Mouse (Mus musculus) macrophage (primary cell): ENCODE results near the gene Cdh8. TPM values are rescaled to one million over a fixed set of nuclear protein-coding genes. Genes with fewer than 3 reads are reported as not detected.

Experiments
- H3K27ac ChIP-seq: fragments of 350-480 bp; formaldehyde crosslinking; 2 replicates; pipeline ENCODE4 v1.9.0; 2021
- H3K36me3 ChIP-seq: fragments of 350-480 bp; formaldehyde crosslinking; 2 replicates; pipeline ENCODE4 v1.9.0; 2021; ENCODE audit errors: inconsistent target
- H3K4me3 ChIP-seq: fragments of 350-480 bp; formaldehyde crosslinking; 2 replicates; pipeline ENCODE4 v1.9.0; 2021; ENCODE audit errors: inconsistent target
- H3K79me2 ChIP-seq: fragments of 350-480 bp; formaldehyde crosslinking; 2 replicates; pipeline ENCODE4 v1.9.0; 2021; ENCODE audit errors: inconsistent target
- WGBS: methylation state at CpG from one replicate; pipeline ENCODE4 v1.1.7; 2026; ENCODE audit warnings: inconsistent platforms; ENCODE audit not compliant: missing documents; 5-methylcytosine and 5-hydroxymethylcytosine counted together
- polyA plus RNA-seq: library from polyadenylated mRNA; stranded (reverse); fragments of 250-400 nt; gene quantifications from 3 replicates; pipeline ENCODE4 v1.2.4, GENCODE M21; 2018; ENCODE audit warnings: inconsistent platforms
- total RNA-seq, 78 experiments: library from RNA; depleted of rRNA; stranded (reverse); fragments of 250-400 nt; gene quantifications; 1 replicate in 9 of 78; 2 replicates in 24 of 78; 3 replicates in 43 of 78; 4 replicates in 2 of 78; pipeline ENCODE4 v1.2.4; 2018; ENCODE audit warnings: inconsistent platforms in 56 of 78

Cdh8 gene
- total RNA-seq (2018; cell fraction: chromatin; rRNA removed), result under 1 TPM in 1 of 26 experiments, not detected in 25; 0.70 TPM
- total RNA-seq (2018; cell fraction: cytosol; rRNA removed), result not detected
- not detected for total RNA-seq (2018; cell fraction: nucleus; rRNA removed)
- not detected in 3 replicates for polyA plus RNA-seq

DNA sequence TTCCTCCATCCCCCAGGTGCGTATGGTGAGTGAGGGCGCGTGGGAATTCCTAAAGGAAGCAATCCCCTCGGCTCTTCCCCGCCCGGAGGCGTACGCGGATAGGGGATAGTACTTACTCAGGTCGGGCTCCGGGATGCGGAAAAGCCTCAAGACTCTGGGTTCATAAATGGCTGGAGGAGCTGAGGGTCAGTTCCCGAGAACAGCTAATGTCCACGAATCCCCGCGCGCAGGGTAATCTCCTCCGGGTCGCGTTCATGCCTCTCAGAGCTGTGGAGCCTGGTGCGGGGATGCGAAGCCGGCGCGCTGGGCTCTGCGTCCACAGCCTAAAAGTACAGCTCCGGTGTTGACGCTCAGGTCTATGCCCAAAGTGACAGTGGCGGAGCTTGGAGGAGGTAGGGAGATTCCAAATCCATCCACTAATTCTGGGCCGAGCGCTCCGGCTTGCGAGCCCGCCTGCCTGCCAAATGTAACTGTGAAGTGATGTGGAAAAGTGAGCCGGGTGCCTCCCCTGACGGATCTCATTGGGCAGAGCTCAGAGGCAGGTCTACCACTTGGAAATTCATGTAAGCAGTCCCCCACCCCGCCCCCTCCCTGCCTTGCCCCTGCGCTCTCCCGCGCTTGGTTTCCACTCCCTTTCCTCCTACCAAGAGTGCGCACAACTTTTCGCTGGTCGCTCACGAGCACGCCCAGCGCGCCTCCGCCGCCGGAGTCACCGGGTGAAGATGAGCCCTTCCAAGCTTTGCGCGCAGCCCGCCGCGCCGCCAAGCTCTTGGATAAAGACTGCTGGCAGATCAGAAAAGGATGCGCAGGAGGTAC is at the start of gene Cdh8:
Cdh8 (minus strand) TSS at position 506 of the 816 bp plus-strand sequence.
- Histone ChIP-seq H3K4me3 (no peak within 1 kb of the TSS), H3K36me3 (no peaks in the 10 kb centered on the region), H3K27ac (no peak within 1 kb of the TSS), H3K79me2 (no peaks in the 10 kb centered on the region)
- WGBS, result 9% methylated on average over 58 of the region's 58 CpGs

DNA sequence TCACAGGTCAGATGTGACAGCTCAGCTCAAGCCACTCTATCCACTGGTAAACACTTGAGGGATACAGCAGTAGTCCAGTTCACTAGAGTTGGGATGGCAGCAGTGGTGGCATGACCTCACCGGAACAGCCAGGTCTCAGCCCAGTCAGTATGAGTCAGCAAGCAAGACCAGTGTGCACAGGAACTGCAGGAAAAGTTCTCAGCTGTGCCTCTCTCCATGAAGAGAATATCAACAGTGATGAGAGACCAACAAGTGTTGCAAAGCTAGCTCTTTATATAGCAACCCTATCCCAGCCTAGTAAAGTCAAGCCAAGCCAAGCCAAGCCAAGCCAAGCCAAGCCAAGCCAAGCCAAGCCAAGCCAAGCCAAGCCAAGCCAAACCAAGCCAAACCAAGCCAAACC is 30.2 kb upstream of the Cdh8 start:
- H3K79me2 ChIP-seq, result no peaks in the 10 kb centered on the region
- WGBS, result 80% methylated on average over 1 of the region's 1 CpGs

DNA sequence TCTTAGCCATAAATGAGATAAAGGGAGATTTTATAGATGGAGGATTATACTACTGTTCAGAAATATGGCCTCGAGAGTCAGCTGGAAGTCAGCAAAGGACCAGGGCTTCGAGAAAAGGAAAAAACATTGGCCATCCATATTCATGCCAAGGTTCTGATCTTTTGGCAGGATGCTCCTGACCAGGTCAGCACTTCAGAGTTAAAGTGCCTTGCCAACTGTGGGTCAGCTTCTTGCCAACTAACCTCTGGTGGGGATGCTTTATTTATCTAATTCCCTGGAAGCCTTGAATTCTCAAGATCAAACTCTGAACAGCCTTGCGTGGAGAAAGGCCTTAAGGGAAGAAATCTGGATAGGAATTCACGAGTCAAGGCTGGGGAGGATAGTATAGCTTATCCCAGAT is 9.6 kb upstream of the Cdh8 start:
- Histone ChIP-seq H3K36me3 (no peaks in the 10 kb centered on the region), H3K4me3 (no peak overlapping the region), H3K27ac (no peak overlapping the region), H3K79me2 (no peaks in the 10 kb centered on the region)
- 64% methylated on average over 4 of the region's 4 CpGs for WGBS

More for the DNA sequence above, 30.2 kb upstream of the Cdh8 start:
- H3K36me3 ChIP-seq, result no peaks in the 10 kb centered on the region
- H3K4me3 ChIP-seq, result no peak overlapping the region
- no peak overlapping the region for H3K27ac ChIP-seq

DNA sequence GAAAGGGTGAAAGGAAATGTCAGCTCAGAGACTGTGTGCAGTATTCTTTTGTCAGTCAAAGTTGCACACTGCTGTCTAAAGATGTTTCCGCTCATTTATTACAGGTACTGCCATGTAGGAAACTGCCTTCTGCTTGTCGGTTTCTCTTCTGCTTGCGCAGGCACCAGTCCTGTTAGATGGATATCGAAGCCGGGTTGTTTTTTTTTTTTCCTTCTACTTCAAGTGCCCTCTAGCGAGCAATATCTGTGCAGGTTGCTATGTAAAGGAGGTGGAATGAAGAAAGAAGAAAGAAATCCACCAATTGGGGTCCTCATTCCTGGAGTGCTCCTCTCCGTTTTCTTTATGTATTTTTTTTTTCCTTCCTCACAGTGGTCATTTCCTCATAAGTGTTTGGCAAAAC is 5.2 kb upstream of the Cdh8 start:
- 37% methylated on average over 7 of the region's 7 CpGs for WGBS
- no peaks in the 10 kb centered on the region for H3K79me2 ChIP-seq
- no peak overlapping the region for H3K4me3 ChIP-seq
- no peak overlapping the region for H3K27ac ChIP-seq
- no peaks in the 10 kb centered on the region for H3K36me3 ChIP-seq

DNA sequence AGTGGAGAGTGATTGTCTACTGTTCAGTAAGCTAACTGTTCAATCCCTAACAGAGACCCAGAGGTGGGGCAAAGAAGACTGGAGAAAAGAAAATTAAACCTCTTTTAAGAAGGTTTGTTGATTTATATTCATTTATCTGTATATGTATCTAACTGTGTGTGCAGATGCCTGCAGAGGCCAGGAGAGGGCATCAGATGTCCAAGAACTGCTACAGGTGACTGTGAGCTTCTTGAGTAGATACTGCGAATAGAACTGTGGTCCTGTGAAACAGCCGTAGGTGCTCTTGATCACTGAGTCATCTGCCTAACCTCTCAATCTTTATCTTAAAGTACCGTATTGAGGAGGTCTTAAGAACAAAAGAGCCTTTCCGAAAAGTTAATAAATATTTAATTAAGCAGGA is 3.5 kb upstream of the Cdh8 start:
- no peak overlapping the region for H3K27ac ChIP-seq
- no peak overlapping the region for H3K4me3 ChIP-seq
- 78% methylated on average over 4 of the region's 4 CpGs for WGBS
- no peaks in the 10 kb centered on the region for H3K36me3 ChIP-seq
- H3K79me2 ChIP-seq, result no peaks in the 10 kb centered on the region

DNA sequence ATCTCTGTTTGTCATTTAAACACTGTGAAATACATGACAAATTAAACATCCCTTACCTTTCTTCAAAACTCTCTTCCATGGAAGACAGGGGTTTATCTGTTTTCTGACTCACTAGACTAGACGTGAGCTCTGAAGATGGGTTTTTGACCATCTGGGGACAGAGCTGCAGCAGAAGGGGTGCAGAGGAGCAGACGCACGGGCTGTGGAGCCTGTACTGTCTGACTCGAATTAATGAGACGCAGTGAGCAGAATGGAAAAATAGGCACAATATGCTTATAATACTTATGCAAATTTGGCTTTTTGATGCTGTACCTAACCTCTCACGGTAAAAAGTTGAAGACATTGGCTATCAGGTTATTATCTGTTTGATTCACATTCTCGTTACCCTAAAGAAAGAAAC is 1.2 kb upstream of the Cdh8 start:
- Histone ChIP-seq H3K36me3 (no peaks in the 10 kb centered on the region), H3K27ac (no peak overlapping the region), H3K4me3 (no peak overlapping the region), H3K79me2 (no peaks in the 10 kb centered on the region)
- 54% methylated on average over 7 of the region's 7 CpGs for WGBS

DNA sequence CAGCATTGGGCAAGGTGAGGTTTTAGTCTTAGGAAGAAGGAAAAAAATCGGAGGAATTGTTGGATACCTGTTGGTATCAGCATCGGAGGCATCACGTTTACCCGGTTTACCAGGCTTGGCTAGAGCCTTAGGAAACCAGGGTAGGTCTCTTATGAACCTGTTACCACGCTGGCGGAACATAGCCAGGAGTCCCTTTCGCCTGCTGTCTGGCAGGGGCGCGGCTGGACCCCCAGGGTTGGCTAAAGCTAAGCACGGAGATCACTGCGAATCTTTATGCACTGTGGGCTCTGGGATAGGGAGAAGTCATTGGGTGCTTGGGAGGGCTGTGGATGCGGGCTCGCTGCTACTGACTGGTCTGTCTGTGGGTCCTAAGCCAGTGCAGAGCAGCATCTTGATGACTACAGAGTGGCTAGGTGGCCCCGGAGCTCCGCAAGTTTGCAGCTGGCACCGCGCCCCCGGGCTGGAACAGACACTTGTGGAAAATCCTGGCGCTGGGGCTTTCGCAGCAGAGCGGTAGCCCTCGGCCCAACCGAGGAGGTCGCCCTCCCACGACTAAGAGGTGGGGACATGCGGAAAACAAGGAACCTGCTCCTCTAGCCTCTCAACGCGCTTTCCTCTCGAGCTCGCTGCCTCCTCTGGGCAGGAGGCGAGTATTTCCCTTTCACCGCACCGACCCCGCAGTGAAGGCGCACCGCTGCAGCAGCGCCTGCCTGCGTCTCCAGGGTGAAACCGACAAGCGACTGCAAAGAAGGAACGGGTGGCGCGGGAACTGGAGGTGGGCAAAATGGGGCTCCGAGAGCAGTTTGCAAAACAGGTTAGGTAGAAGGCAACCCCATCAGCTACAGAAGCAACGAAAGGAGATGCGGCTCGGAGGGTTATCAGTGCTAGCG is 950 bp downstream of the Cdh8 start:
- H3K79me2 ChIP-seq, result no peaks in the 10 kb centered on the region
- H3K4me3 ChIP-seq, result no peak overlapping the region
- H3K27ac ChIP-seq, result no peak overlapping the region
- no peaks in the 10 kb centered on the region for H3K36me3 ChIP-seq
- WGBS, result 10% methylated on average over 48 of the region's 48 CpGs

DNA sequence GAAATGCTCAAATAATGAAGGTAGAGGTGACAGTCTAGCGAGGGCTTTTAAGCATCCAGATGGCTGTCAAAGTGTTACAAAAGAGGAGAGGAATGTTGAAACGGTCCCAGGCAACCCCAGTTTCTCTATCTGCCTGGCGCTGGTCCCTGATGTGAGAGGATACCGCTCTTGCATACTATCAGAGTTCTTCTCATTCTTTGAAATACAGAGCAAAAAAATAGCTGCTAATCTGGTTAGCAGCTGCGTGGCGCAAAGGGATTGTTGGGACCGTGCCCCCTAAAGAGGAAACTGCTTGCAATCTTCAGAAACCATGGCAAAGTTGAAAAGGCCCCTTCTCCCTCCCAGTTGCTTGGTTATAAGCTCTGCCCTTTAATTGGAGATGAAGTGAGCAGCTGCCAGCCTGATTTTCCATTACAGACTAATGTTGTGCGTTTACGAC is 1.8 kb downstream of the Cdh8 start:
- WGBS, result 21% methylated on average over 9 of the region's 9 CpGs
- H3K79me2 ChIP-seq, result no peaks in the 10 kb centered on the region
- H3K36me3 ChIP-seq, result no peaks in the 10 kb centered on the region
- no peak overlapping the region for H3K4me3 ChIP-seq
- no peak overlapping the region for H3K27ac ChIP-seq

DNA sequence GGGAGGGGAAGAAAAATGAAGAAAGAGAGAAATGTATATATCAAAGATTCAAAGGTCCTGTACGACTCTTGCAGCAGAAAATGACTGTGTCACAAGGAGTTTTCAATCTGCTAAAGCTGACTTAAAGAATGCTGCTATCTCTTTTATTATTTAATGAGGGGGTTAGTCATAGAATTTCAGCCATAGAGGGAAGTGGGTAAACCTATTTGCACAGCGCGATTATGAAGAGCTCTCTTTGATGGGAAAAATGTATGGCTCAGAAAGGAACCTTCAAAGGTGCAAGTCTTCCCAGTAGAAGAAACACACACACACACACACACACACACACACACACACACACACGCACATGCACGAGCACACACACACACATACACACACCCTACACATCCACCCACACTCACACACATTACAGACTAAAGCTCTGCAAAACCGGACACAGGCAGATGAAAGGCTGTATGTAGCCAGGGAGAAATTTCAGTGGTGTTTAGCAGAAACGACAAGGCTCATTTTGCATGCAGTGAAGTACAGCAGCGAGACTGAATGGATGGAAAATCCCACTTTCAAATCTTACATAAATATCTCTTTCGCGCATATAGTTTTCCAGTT is 2.3 kb downstream of the Cdh8 start:
- Histone ChIP-seq H3K4me3 (no peak overlapping the region), H3K36me3 (no peaks in the 10 kb centered on the region), H3K27ac (no peak overlapping the region), H3K79me2 (no peaks in the 10 kb centered on the region)
- WGBS, result 43% methylated on average over 8 of the region's 10 CpGs

DNA sequence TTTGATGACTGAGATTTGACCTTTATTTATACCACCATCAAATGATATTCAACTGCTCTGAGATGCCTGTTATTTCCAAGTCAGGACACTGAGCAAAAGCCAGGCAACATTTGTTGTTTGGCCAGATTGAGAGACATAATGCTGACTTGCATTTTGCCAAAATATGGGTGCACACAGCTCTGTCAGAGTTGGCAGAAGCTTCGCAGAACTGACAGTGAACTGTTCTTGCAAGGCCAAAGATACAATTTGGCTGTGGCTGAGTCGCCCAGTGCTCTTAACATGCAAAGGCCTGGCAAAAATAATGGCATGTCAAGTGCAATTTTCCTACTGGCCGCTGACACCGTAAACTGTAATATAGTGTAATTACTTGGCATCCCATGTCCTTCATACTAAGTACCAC is 22.4 kb downstream of the Cdh8 start:
- no peaks in the 10 kb centered on the region for H3K36me3 ChIP-seq
- no peak overlapping the region for H3K27ac ChIP-seq
- no peak overlapping the region for H3K4me3 ChIP-seq
- WGBS, result 81% methylated on average over 4 of the region's 4 CpGs
- H3K79me2 ChIP-seq, result no peaks in the 10 kb centered on the region

DNA sequence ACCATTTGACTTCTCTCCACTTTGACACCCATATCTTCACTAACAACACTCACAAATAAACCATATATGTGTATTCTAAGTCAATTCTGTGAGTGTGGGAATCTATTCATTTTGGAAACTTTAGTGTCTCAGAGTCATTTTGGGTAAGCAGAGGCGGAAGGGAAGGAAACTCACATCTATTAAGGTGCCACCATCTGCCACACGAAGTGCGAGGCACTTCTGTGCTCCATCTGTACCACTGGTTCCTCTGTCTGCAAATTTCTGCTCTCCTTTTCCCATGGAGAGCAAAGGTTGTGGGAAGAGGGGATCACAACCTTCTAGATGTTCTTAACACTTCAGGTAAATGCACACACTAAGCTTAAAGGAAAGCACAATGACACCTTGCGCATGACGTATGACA is 46.2 kb downstream of the Cdh8 start:
- Histone ChIP-seq H3K4me3 (no peak overlapping the region), H3K27ac (no peak overlapping the region), H3K79me2 (no peaks in the 10 kb centered on the region), H3K36me3 (no peaks in the 10 kb centered on the region)
- 83% methylated on average over 5 of the region's 5 CpGs for WGBS

DNA sequence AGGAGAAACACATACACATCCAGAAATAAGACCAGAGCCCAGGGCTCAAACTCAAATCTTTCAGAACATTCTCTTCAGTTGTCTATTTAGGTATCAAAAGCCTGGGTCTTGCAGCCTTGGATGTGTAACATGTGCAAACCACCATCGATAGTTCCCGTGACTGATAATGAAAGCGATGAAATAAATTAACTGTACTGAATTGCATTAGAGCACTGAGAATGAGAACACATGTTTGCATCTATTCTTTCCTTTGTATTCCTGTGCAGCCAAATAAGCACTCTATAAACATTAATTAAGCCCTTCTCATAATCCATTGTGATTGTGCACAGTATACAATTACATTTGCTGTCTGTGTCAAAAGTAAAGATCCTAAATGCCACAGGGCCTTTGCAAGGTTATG is 47.1 kb downstream of the Cdh8 start:
- Histone ChIP-seq H3K4me3 (no peak overlapping the region), H3K27ac (no peak overlapping the region), H3K36me3 (no peaks in the 10 kb centered on the region), H3K79me2 (no peaks in the 10 kb centered on the region)
- WGBS, result 96% methylated on average over 3 of the region's 3 CpGs

DNA sequence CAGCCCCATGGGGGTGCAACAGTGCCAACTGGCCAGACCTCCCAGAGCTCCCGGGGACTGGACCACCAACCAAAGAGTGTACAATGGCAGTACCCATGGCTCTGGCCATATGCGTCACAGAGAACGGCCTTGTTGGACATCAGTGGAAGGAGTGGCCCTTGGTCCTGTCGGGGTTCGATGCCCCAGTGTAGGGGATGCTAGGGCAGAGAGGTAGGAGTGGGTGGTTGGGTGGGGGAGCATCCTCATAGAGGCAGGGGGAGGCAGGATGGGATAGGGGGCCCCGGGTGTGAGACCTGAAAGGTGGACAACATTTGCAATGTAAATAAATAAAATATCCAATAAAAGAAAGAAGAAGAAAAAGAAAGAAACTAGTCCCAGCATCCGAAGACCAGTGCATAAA is 47.8 kb downstream of the Cdh8 start:
- WGBS, result 84% methylated on average over 7 of the region's 7 CpGs
- Histone ChIP-seq H3K36me3 (no peaks in the 10 kb centered on the region), H3K79me2 (no peaks in the 10 kb centered on the region), H3K4me3 (no peak overlapping the region), H3K27ac (no peak overlapping the region)

DNA sequence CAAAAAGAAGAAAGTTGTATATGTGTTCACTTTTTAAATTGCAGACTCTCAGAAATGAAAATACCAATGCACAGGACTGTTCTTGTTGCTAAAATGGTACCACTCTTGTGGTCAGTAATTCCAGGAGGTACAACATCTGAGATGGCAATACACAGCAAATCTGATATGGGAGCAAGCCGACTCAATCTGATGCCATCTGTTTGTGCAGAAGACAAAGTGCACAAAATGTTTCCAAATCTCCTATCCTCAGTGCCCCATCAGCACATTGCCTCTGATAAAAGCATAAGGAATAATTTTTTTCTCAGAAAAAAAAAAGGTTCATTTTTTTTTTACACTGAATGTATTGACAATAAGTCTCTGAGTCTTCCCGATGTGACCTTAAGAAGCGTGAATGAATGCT is 62.3 kb downstream of the Cdh8 start:
- no peak overlapping the region for H3K27ac ChIP-seq
- H3K36me3 ChIP-seq, result no peaks in the 10 kb centered on the region
- no peak overlapping the region for H3K4me3 ChIP-seq
- H3K79me2 ChIP-seq, result no peaks in the 10 kb centered on the region
- 84% methylated on average over 3 of the region's 3 CpGs for WGBS
